Mouse (Mus musculus): ENCODE data around the gene Atxn1.

The Atxn1 gene

DNA sequence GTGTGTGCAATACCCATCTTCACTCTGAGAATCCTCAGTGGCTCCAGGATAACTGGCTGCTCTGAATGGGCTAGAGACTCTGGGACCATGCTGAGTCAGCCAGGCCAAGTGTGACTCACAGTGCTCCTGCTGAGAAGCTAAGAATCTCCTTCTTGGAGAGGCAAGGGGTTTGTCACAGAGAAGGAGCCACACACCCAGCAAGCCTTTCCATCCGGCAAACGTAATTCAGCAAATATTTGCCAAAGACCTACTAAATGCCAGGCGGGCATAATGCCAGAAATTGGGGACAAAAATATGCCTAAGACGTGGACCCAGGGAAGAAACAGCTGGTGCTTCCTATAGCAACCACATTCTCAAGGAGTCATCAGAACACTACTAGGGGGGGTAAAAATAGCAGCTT, 137.2 kb downstream of the Atxn1 start:
- peak; percentile 24 for DNase-seq (ENCODE audit: low read depth, low spot score)

DNA sequence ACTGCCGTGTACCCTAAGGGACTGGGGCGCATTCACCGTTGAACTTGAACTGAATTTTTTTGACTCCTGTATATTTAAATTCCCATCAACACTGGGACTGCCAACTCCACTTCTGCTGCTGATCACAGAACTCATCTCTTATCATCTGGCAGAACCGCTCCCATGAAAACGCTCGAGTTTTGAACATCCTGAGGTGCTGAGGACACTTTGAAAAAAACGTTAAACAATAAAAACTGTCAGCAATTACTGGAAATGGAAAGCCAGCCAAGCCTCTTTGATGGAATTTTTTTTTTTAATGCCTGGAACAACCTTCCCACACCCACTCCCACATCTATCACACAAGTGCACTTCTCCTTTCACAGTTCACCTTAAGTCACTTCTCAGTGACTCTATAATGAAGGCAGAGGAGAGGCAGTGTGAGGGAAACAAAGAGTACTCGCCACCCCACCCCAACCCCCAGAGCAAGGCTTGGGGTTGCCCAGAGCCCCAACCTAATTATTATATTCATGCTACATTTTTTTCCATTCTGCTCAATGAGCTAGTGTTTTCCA, 137.7 kb downstream of the Atxn1 start:
- no peak for DNase-seq (ENCODE audit: low read depth, low spot score)

GRCm38 (mm10) chr13:45822491-45822829, 142.3 kb downstream of the Atxn1 start:
- no peak for DNase-seq (ENCODE audit: low read depth, low spot score)

DNA sequence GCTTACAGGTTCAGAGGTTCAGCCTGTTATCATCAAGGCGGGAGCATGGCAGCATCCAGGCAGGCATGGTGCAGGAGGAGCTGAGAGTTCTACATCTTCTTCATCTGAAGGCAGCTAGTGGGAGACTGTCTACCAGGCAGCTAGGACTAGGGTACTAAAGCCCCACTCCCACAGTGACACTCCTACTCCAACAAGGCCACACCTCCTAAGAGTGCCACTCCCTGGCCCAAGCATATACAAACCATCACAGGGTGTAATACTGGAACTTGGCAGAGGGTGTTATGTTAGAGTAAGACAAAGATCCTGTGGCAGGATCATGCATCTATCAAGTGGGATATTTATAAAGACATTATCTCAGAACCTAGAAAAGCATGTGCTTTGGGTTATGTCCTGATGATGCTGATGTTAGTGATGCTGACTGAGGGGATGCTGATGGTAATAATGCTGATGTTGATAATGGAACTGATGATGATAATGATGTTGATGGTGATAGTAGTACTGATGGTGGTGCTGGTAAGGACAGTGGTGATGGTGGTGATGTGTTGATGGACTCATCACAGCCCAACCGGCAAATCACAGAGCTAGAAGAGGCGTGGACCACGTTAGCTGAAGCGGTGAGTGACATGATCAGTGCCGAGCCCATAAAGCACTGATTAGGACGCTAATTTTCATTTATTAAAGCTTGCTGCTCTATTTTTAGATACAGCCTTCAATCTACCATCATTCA, 142.9 kb downstream of the Atxn1 start:
- DNase-seq (ENCODE audit: low read depth, low spot score) = no peak

- DNase-seq (ENCODE audit: low read depth, low spot score) = no peak
Observed at GRCm38 (mm10) chr13:45820473-45821230, 144.2 kb downstream of the Atxn1 start.

GRCm38 (mm10) chr13:45816670-45817069, 148.1 kb downstream of the Atxn1 start:
- no peak for DNase-seq (ENCODE audit: low read depth, low spot score)

DNA sequence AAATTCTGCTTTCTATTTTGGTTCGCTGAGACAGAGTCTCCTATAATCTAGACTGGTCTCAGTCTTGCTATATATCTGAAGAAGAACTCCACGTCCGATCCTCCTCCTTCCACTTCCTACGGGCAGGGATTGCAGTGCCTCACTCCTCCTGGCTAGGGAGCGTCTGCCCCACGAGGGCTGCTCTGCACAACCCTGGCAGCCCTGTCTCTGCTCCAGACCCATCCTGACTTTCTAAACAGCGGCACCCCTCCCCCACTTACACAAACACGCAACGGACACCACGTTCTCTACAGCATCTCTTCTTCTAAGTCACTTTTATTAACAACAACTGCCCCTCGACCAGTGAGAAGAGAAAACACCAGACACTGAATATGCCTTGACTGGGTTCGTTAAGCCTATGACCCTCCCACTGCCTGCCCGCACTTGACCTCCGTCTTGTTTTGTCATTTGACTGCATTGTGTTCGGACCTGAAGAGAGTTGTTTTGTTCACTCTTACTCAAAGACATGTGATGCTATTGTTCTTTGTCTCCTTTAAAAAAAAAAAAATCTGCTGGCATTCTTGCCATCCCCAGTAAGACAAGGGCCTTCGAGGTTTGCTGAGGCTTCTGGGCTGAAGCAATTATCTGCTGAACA, 154.9 kb downstream of the Atxn1 start:
- no peak for DNase-seq (ENCODE audit: low read depth, low spot score)

DNA sequence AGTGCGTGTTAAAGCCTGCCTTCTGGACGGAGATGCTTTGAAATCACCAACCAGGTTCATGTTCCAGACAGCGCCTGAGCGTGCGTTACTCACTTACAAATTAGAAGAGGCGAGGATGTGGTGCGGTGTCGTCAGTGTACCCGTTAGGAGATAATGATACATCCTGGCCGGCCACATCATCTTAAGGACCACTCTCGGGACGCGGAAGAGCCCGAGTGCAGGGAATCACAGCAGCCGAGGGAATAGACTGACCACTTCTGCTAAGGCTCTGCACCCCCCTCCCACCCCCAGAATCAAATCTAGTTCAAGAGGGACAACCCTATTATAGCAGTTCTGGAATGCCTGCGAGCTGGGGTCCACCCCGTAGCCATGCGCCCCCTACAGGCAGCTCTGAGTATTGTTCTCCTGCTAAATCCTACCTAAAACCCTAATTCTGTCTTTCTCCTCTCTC, 157.2 kb downstream of the Atxn1 start:
- no peak for DNase-seq (ENCODE audit: low read depth, low spot score)

DNA sequence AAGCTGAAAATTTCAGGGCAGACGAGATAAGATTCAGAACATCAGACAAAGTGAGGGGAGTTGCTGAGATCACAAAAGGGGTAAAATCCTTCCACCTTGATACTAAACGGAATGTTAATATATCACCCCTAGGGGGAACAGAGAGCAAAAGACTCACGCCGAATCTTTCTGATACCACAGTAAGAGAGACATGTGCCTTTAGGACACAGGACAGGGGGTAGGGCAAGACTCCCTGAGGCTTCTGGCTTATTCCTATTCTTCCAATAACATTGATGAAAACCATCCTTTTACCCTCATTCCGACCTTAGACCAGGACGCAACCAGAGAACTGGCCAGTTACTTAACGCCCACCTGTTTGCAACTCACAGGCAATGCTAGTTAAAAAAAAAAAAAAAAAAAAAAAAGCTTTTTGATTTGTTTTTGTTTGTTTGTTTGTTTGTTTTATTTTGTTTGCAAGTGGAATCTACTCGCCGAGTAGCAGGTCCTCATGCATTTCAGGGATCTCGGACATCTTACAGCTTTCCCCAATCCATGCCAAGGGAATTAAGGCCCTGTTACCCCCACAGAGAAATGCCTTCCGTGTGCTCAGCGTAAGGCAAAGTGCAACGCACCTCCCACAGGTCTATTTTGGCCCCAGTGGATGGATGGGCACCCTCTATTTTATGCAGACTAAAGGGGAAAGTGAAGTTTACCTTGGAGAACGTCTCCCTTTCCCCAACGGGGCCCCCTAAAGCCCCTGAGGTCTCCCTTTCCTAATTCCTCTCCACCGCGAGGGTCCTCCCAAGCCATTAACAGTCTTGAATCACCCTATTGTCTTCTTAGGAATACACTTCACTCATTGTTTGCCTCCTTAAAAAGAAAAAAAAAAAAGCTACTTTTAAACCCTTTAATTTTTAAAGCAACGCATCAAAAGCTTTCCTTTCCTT, 157.9 kb downstream of the Atxn1 start:
- no peak for DNase-seq (ENCODE audit: low read depth, low spot score)

DNA sequence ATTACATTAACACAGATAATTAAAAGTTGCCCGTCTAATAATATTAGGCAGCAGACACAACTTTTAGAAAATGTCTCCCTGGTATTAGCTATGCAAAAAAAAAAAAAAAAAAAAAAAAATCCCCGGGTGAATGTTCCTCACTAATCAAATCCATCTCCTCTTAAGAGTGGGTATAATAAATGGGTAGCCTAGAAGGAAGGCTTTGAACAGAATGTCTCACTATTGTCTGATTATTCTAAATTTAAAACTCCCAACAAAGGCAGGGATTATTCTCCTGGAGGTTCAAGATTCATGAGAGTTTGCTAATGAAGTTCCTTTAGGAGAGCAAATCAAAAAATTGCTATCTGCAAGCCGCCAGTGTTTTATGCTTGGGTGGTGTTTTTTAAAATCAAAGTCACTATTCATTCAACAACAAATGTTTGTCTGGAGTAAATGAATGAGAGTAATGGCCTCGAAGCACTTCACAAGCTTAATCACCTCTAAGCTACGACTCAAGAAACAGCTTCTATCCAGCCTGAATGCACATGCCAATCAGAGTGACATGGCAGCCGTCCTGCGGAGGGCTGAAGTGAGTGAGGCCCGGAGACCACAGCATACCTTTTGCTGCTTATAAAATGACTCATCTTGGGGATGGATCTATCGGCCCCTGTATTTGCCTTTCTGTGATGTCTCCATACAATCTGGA, 158.8 kb downstream of the Atxn1 start:
- no peak for DNase-seq (ENCODE audit: low read depth, low spot score)

DNA sequence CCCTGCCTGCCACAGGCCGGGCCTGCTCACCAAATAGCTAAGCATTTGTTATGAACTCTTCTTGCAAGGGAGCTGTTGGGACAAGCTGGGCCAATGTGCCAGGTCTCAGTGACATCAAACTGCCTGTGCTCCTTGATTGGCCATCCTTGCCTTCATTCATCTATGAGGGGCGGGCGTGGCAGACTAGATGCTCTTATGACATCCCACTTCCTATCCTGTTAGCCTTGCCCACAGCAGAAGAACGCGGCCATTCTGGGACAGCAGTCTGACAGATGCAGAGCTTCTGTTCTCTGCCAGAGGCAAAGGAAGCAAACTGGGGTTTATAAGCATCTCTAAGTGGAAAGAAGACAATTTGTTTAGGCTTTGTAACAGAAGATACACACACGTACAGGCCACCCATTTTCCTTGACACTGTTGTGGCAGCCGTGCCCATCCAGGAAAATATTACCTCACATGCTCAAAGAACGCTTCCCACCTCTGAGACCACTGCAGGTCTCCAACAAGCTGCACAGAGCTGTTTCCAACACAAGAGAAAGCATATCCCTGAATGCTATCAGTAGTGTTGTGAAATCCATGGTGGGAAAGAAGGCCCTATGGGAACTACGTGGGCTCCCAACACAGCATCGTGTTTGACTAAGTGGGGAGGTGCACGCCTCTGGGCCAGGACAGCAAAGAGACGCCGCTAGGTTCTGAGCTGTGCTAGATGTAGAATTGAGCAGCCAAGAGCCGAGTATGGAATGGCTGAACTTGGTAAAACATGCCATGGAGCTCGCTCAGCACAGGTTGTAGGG, 162.0 kb downstream of the Atxn1 start:
- DNase-seq (ENCODE audit: low read depth, low spot score) = no peak

DNA sequence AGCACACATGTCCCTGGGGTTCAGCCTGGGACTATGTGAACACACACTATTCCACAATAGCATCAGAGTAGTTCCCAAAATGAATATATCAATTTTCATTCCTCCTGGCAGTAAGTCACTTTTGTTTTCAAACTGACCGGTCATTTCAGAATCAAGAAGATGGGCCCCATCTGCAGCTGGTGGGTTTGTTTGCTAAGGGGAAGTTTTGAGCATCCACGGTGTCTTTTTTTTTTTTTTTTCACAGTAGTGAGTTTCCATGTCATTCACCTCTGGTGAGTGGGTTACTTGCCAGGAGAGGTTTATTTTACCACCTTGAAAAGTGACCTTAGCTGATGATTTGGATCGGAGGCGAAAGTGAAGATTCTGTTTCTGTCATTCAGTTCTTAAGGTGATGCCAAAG, 166.6 kb downstream of the Atxn1 start:
- no peak for DNase-seq (ENCODE audit: low read depth, low spot score)

DNA sequence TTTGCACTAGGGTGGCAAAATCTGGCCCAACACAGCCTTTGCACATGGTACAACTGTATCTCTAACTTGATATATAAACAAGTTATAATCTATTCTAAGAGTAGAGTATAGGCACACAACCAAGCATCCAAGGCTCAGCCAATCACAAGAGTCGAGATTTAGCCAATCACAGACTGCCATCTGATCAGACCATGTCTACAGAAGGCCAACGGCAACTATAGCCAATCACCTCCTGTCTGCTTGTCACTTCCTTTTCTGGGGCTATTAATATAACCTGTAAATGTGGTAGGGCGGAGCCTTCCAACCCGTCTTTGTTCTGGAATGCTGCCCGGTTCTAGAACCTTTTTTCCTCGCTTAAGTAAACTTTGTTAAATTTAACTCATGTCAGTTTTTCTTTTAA, 167.1 kb downstream of the Atxn1 start:
- DNase-seq (ENCODE audit: low read depth, low spot score) = no peak

DNA sequence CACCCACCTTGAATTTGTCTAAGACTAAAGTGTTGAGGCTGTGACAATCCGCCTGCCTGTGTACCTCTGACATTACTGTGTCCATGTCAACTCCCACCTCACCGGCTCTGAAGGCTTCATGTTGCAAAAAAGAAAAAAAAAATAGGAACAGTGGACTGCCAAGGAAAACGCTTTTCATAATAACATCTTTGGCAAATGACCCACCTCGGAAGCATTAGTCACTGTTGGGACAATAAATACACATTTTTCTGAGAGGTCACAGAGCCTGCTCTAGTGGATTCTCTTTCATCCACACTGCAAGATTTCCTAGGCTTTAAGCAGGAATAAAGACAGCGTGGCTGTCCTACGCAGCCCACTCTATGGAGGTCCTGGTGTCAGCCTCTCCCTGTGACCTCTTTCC, 168.5 kb downstream of the Atxn1 start:
- DNase-seq (ENCODE audit: low read depth, low spot score) = peak; percentile 32

GRCm38 (mm10) chr13:45793796-45794195, 171.0 kb downstream of the Atxn1 start:
- peak; percentile 32 for DNase-seq (ENCODE audit: low read depth, low spot score)

- DNase-seq (ENCODE audit: low read depth, low spot score) = no peak
Observed at GRCm38 (mm10) chr13:45786409-45786808, 178.4 kb downstream of the Atxn1 start.

- DNase-seq (ENCODE audit: low read depth, low spot score) = no peak
Observed at GRCm38 (mm10) chr13:45783681-45784080, 181.1 kb downstream of the Atxn1 start.

GRCm38 (mm10) chr13:45778750-45779149, 186.1 kb downstream of the Atxn1 start:
- DNase-seq (ENCODE audit: low read depth, low spot score) = no peak

- DNase-seq (ENCODE audit: low read depth, low spot score) = no peak
Observed at GRCm38 (mm10) chr13:45778171-45778570, 186.6 kb downstream of the Atxn1 start.

DNA sequence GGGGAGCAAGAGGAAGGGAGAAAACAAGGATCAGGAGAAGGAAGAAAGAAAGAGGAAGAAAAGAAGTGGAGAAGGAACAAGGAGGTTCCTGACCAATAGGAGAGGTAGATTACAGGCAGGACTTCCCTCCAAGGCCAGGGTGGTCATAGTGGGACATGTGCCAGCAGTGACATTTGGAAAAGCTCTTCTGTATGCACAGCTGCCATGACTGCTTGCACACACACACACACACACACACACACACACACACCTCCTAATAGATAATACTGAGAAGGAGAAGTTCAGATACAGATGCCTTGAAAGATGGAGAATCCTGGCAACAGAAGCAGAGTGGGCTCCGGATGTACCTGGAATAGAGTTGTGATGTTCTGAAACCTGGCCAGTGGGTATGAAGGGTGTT, 189.3 kb downstream of the Atxn1 start:
- DNase-seq (ENCODE audit: low read depth, low spot score) = no peak

Measured in skeletal muscle tissue, adult 2 months (tissue).